Mouse (Mus musculus): ENCODE results near the gene Foxp1. TPM values are rescaled to one million over a fixed set of nuclear protein-coding genes. Genes with fewer than 3 reads are reported as not detected.

Foxp1 gene
- total RNA-seq, 2 experiments from 2014 or later = 35.0 to 46.2 TPM

DNA sequence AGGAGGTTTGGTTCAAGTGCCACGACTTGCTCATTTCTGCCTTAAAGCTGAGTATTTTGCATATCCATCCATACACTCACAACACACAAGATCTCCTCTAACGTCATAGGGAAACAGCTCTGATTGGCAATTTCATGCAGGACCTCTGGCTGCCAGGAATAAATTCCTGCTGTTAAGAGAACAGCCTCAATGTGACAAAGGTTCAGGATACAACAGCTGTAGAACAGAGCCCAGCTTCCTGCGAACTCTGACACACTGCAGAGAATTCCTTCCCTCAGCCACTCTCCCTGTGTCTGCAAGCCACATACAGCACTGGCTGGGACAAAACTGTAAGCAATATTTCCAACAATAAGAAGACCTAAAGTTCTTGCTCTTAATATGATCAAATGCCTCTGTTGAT, 207.8 kb downstream of the Foxp1 start:
- ATAC-seq (replicated peaks; ENCODE audit: low FRiP score, low TSS enrichment, poor library complexity, severe bottlenecking) = no peak

DNA sequence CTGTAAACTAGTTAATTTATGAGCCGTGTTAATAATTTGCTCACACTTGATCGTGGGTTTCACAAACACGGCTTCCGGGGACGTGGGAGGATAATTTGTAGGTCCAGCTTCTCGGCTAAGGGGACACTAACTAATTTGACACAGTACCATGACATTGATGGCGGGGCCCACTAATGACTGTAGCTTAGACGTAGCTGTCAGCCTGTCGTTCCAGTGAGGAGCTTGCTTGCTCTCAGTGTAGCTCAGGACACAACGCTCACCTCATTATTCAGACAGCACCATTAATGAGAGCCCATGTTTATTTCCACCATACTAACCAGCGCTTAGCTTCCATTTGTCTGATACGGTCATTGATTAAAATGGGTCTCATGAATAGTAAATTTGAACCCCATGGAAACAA, 212.0 kb downstream of the Foxp1 start:
- ATAC-seq (replicated peaks; ENCODE audit: low FRiP score, low TSS enrichment, poor library complexity, severe bottlenecking) = no peak

DNA sequence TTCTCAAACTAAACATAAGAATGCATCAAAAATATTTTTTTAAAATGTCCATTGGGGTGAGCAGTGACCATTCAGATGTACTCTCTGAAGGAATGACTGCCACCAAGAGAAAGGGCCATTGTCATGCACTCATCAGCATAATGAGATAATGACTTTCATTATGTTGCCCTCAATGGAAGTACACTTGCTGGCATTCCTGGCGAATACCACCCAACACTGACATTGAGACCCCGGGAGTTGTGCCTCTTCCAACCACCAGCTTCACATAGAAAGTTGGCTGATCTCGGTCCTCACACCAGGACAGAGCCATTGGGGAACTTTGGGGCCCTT, 212.4 kb downstream of the Foxp1 start:
- ATAC-seq (replicated peaks; ENCODE audit: low FRiP score, low TSS enrichment, poor library complexity, severe bottlenecking) = no peak

DNA sequence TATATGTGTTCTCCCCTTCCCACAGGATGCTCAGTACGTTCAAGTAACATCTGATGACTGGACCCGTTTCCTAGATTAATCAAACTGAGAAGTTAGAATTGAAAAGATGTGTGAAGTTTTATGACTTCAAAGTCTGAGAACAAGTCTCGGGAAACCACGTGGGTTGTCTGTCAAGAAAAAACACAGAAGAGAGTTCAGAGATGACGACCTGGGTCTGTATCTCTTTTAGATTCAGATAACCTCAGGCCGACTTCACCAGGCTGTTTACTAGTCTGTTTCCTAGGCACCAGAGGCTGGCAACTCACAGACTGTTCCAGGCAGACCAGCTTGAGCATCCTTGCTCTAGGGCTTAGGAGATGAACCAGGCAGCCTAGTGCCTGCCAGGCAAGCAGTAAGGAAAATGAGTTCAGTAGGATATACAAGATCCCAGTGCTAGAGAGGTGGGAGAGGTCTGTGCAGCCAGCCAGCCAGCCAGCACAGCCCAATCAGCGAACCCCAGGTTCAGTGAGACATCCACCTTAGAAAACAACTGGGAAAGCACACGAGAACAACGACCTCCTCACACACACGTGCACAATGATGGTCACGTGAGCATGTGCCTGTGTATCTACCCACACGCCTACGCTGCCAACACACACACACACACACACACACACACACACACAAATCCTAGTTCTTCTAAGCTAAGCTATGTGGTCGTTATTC, 212.9 kb downstream of the Foxp1 start:
- ATAC-seq (replicated peaks; ENCODE audit: low FRiP score, low TSS enrichment, poor library complexity, severe bottlenecking) = no peak

DNA sequence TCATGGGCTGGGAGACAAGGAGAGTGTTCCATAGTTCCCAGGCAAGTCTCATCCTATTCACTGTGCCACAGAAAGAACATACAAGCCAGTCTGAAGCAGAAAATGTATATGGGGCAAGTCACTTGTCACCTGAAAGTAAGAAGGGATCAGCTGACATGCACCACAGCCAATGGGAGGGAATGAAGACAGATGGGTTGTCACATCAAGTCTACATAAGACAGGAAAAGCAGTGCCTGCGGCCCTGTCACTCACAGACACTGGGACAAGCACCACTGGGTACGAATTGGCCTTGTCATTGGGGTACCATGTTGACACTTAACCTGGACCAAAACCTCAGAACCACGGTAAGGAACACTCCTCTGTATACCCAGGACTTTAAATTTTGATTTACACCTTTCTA, 216.8 kb downstream of the Foxp1 start:
- no peak for ATAC-seq (replicated peaks; ENCODE audit: low FRiP score, low TSS enrichment, poor library complexity, severe bottlenecking)

DNA sequence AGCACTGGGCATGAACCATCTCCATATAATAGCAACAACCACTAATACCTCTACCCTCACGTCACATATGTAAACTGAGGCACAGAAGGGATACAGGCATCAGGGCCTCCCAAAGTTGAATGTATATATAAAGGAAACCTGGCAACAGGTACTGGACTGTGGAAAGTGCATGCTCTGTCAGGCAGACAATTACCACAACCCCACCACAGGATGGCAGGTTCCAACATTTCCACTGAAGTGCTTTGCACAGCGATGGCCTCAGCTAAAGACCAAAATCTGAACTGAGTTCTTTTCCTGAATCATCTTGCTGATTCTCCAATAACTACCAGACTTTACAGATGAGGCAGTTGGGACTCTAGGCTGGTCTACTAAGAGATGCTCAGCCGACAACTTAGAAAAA, 217.3 kb downstream of the Foxp1 start:
- no peak for ATAC-seq (replicated peaks; ENCODE audit: low FRiP score, low TSS enrichment, poor library complexity, severe bottlenecking)

DNA sequence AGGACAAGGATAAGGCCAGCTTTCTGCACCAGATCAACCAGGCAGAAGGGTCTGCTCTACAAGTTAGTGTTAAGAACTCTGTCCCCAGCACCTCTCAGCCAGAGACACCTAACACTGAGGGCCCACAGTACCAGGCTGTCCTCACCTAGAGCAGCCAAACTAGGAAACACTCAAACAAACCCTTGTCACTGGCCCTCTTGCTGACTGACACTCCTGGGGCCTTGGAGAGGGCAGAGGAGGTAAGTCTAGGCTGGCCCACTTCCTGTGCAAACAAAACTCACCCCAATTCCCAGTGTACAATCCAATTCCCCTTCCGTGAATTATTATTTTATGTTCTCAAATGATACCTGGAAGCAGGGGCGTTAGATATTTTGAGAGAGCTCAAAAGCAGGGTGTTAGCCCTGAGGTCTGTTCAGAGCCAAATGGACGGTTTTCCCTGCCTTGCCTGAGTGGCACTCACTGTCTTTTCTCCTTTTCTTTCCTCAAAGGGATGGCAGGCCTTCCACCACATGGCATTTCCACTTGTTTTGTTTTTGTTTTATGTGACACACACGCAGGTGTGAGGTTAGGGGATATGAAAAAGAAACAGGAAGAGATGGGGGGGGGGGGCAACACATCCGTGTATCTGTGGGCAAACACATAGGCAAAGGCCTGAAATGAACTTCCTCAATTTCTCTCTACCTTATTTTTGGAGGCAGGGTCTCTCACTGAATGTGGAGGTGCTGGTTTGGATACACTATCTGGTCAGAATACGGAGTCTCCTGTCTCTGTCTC, 219.7 kb downstream of the Foxp1 start:
- no peak for ATAC-seq (replicated peaks; ENCODE audit: low FRiP score, low TSS enrichment, poor library complexity, severe bottlenecking)

DNA sequence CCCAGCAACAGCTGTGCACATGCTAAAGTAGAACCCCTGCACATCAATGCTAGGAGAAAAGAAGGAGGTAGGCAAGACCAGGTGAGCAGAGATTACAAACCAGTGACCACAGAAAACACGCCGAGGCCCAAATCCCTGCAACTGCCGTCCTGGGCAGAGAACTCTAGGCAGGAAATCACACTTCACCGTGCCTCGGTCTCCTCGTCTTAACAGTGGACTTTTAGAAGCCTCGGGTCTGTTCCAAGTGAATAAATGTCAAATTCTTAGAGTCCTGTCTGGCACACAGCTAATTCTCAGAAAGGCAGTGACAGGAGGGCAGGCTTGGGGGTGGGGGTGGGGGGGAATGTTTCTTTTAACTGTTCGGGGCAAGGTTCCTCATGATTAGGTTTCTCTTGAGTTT, 220.6 kb downstream of the Foxp1 start:
- no peak for ATAC-seq (replicated peaks; ENCODE audit: low FRiP score, low TSS enrichment, poor library complexity, severe bottlenecking)

DNA sequence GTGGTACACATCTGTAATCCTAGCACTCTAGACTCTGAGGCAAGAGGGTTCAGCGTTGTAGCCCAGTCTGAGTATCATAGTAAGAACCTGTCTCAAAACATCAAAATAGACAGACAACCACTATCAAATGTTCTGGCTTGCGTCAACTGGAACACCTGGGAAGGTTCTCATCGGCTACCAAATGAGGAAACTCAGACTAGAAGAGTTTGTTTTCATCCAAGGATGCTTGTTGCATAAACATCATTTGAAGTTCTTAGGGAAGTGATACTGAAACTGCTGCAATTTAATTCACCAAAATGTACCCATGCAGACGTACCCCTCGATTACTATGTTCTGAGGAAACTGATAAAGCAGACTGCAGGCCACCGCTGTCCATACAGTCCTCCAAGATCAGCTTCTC, 222.3 kb downstream of the Foxp1 start:
- no peak for ATAC-seq (replicated peaks; ENCODE audit: low FRiP score, low TSS enrichment, poor library complexity, severe bottlenecking)

DNA sequence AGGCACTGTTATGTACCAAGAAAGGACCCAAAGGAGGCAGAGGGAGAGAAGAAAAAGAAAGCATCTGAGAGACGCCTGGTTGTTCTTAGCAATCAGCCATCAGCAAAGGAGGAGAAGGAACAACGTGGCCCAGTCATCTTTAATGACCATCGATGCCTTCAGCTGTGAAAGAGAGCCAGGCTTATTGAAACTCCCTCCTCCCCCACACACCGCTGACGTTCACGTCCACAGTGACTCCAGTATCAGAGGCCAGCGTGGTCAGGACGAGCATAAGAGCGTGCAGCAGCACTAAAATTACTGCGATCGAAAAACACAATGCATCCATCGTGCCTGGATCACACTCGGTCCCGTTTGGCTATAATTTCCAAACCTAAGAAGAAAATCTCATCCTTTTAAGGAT, 223.3 kb downstream of the Foxp1 start:
- no peak for ATAC-seq (replicated peaks; ENCODE audit: low FRiP score, low TSS enrichment, poor library complexity, severe bottlenecking)

DNA sequence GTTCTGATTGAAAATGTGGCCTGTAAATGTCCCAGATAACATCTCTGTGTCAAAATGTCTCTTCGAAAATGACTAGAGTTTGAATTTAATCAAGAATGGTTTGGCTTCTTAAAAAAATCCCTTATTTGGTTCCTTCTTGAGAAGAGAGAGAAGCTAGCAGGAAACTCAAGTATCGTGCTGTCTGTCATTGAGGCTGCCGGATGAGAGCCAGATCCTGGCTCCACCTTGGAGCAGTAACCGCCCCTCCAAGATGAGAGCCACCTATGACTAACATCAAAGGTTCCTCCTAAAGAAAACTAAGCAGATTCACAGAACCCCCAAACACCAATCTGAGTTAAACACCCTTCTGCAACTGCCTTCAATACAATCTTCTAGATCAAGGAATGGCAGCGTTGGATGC, 225.0 kb downstream of the Foxp1 start:
- ATAC-seq (replicated peaks; ENCODE audit: low FRiP score, low TSS enrichment, poor library complexity, severe bottlenecking) = no peak

DNA sequence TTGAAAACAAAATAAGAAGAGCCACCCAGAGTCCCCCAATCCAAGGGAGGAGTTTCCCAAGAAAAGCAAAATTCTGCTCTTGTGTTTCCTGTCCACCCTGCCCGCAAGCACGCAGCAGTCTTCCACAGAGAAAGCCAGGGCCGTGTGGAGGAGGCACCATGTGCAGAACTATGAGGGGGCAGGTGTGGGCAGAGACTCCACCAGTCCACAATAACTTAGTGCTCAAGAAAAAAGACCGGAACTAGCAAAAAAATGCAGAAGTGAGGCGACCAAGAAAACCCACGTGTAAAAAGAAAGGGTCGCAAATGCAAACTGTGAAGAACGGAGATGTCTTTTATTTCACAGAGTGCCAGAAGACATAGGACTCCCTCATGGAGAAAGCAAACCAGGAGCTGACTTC, 227.0 kb downstream of the Foxp1 start:
- no peak for ATAC-seq (replicated peaks; ENCODE audit: low FRiP score, low TSS enrichment, poor library complexity, severe bottlenecking)

DNA sequence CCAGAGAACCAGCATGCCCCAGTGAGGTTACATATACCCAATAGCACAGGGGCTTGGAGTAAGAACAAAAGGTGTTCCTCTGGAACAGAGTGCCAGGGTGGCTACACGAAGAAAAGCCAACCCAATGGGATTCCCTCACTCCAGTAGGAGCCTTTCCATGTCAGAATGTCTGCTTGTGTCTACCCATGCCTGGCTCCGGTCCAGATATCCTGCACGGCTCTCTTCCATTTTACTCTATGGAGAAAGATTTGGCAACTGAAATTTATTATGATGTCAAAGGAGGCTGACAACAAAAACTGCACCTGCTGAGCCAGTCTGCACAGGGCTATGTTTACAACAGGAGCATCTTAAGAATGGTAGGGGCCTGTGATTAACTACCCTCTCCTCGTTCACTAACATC, 233.3 kb downstream of the Foxp1 start:
- ATAC-seq (replicated peaks; ENCODE audit: low FRiP score, low TSS enrichment, poor library complexity, severe bottlenecking) = no peak

DNA sequence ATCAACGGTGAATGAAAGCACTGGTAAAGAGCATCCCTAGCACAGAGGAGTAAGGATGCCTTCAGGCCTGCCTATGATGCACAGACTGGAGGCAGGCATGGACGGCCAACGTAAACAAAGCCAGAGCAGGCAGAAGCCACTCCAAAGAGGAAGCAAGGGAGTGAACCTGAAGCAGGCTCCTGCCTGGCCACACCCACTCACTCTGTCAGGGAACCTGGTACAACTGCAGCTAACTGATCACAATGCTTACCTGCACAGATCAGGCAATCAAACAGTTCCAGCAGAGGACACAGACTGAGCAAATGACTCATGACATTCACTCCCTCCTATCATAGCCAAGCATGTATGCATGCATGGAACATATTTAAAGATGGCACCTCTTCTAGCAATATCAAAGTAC, 237.5 kb downstream of the Foxp1 start:
- peak; percentile 36; the same call in 1 of the 2 replicates for ATAC-seq (replicated peaks; ENCODE audit: low FRiP score, low TSS enrichment, poor library complexity, severe bottlenecking)

DNA sequence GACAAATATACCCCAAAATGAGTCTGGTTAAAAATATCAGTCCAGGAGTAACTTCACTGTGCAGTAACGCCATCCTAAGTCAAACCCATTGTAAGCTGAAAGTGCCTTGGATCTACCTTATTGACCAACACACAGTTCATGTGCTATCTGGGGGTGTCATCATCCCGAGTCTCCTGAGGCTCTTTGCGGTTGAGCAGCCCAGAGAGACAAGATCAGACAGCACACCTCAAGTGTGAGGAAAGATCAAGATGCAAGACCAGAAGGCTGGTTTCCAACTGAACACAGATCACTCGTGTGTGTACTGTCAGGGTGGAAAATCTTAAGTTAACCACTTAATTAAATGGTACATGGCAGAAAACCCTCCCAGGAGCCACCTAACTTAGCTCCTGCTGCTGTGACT, 238.5 kb downstream of the Foxp1 start:
- 0 out of 2 replicates have a peak, but pooled peaks have one; percentile 25 for ATAC-seq (replicated peaks; ENCODE audit: low FRiP score, low TSS enrichment, poor library complexity, severe bottlenecking)

DNA sequence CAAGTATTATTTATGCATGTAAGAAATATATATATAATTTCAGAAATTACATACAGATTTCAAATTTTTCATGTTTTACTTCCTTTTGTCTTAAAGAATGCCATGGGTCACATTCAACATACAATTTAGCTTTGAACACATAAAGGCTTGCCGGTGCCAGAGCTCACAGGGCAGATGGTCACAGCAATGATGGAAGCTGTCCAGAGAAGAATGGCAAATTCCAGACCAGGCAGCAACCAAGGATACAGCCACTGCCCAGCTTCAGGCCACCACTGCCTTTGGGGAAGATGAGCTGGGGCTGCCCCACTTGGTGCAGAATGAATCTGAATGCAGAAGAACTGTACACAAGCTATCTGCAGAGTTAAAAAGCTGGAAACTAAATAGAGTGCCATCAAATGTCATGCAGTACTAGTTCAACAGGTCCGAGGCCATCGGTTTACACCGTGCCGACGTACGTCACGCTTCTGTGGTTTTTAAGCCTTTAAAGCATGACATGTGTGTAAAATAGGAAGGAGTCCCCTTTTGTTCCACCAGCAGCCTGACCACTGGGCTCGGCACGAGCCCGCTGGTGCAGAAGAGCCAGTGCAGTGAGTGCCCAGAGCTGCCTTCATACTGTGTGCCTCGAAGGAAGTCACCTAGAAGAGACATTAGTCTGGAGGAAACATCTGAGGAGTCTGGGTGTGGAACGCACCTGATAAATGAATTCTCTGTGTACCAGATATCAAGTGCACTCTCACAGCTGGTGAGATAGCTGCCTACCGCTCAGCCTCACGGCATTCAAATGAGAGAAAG, 239.5 kb downstream of the Foxp1 start:
- ATAC-seq (replicated peaks; ENCODE audit: low FRiP score, low TSS enrichment, poor library complexity, severe bottlenecking) = peak; percentile 88

DNA sequence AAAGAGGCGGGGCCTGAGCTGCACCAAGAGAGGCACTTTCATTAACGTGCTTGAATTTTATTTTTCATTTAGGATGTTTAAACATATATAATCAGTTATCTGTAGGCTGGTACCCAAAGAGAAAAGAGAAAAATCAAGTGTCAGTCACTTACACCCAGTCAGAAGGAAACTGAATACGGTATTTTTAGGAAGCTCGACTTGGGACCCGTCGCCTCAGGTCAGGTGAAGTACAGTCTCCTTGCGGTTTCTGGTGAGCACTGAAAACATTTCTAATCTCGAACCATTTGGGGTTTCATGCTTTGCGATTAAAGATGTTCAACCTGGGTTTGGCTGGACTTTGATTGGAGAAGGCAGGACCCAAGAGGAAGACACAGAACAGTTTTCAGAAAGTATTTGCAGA, 241.1 kb downstream of the Foxp1 start:
- ATAC-seq (replicated peaks; ENCODE audit: low FRiP score, low TSS enrichment, poor library complexity, severe bottlenecking) = no peak

DNA sequence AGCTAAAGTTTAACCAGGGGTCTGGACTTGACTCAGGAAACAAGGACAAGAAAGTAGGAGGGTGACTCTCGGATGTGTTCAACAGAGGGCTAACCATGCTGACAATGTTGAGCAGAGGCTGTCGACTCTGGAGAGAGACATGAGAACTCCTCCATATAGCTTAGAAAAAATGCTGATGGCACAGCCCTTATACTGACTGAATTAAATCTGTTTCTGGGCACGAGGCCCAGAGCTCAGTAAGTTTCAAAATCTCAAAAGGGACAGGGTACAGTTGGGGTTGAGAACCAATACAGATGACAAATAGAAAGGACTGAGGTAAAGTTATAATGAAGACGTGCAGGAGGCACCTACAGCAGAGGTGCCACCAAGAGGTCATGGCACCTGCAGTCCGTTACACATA, 241.9 kb downstream of the Foxp1 start:
- no peak for ATAC-seq (replicated peaks; ENCODE audit: low FRiP score, low TSS enrichment, poor library complexity, severe bottlenecking)

DNA sequence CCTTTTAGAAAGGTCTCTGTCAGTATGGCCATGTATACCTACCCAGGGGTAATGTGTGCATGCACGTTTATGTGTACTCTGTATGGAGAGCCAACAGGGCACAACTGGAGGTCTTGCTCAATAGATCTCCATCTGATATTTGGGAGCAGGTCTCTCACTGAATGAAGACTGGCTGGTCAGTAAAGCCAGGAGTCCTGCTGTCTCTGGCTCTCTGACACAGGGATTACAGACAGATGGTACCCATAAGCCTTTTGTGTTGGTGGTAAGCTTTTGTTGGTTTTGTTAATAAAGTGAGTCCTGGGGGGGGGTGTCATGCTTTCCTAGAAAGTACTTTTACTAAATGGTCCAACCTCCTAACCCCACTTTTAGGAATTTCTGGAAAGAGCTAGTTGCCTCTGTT, 245.3 kb downstream of the Foxp1 start:
- ATAC-seq (replicated peaks; ENCODE audit: low FRiP score, low TSS enrichment, poor library complexity, severe bottlenecking) = no peak

DNA sequence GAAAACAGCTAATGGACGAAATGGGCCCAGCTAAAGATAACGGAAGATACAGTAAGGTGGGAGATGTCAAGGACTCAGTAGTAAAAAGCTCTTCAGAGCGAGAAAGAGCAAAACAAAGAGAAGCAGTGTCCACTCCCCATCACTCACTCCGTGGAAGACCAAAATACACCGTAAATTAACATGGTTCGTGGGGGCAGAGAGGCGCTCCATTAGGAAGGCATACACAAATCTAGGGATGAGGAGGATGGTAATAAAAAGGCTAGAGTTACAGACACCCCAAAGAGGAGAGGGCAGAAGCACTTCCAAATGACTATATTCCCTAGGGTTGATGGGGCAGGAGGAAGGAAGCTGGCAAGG, 246.2 kb downstream of the Foxp1 start:
- ATAC-seq (replicated peaks; ENCODE audit: low FRiP score, low TSS enrichment, poor library complexity, severe bottlenecking) = no peak
